Mouse (Mus musculus): ENCODE measurements around the gene H2-Q7.
"Not testable (repeated sequence)": the region's sequence is repeated elsewhere in the genome, so short reads cannot be mapped to it uniquely, and the experiment has no call there.

Gene H2-Q7

GRCm38 (mm10) chr17:35434836-35435235, 4.1 kb upstream of the H2-Q7 start:
- H3K4me1 ChIP-seq (replicated peaks; ENCODE audit: low read depth, low read length), result peaks cover 12% of the 10 kb centered on the region
- H3K4me3 ChIP-seq (replicated peaks; ENCODE audit: low read length); H3K36me3 ChIP-seq (ENCODE audit: insufficient read depth, low read length): not testable (repeated sequence)
- peak; percentile 99 for TF ChIP-seq CTCF (conservative IDR thresholded peaks at IDR 0.05; ENCODE audit: low read length)
- peaks cover 40% of the 10 kb centered on the region for H3K27me3 ChIP-seq (ENCODE audit: insufficient read depth, low read length)
- H3K9me3 ChIP-seq (ENCODE audit: low read length), result peaks cover 21% of the 10 kb centered on the region

GRCm38 (mm10) chr17:35435577-35435976, 3.4 kb upstream of the H2-Q7 start:
- Histone ChIP-seq H3K4me1 (replicated peaks; ENCODE audit: low read depth, low read length) (peaks cover 18% of the 10 kb centered on the region), H3K27me3 (ENCODE audit: insufficient read depth, low read length) (peaks cover 47% of the 10 kb centered on the region), H3K9me3 (ENCODE audit: low read length) (peaks cover 21% of the 10 kb centered on the region)
- not testable (repeated sequence) for H3K4me3 ChIP-seq (replicated peaks; ENCODE audit: low read length); H3K36me3 ChIP-seq (ENCODE audit: insufficient read depth, low read length)

GRCm38 (mm10) chr17:35437386-35437936, 1.5 kb upstream of the H2-Q7 start:
- H3K4me1 ChIP-seq (replicated peaks; ENCODE audit: low read depth, low read length), result peaks cover 18% of the 10 kb centered on the region
- not testable (repeated sequence) for H3K36me3 ChIP-seq (ENCODE audit: insufficient read depth, low read length); H3K4me3 ChIP-seq (replicated peaks; ENCODE audit: low read length)
- H3K27me3 ChIP-seq (ENCODE audit: insufficient read depth, low read length), result peaks cover 51% of the 10 kb centered on the region
- H3K9me3 ChIP-seq (ENCODE audit: low read length), result peaks cover 19% of the 10 kb centered on the region

- H3K4me3 ChIP-seq (replicated peaks; ENCODE audit: low read length), result peak overlapping the region; percentile 78
- H3K4me1 ChIP-seq (replicated peaks; ENCODE audit: low read depth, low read length), result peaks cover 18% of the 10 kb centered on the region
- H3K9me3 ChIP-seq (ENCODE audit: low read length), result peaks cover 19% of the 10 kb centered on the region
- peaks cover 58% of the 10 kb centered on the region for H3K27me3 ChIP-seq (ENCODE audit: insufficient read depth, low read length)
- H3K36me3 ChIP-seq (ENCODE audit: insufficient read depth, low read length), result not testable (repeated sequence)
These were observed 560 bp upstream of the H2-Q7 start for GRCm38 (mm10) chr17:35438395-35438794.

- H3K4me1 ChIP-seq (replicated peaks; ENCODE audit: low read depth, low read length), result peaks cover 18% of the 10 kb centered on the region
- H3K27me3 ChIP-seq (ENCODE audit: insufficient read depth, low read length), result peaks cover 62% of the 10 kb centered on the region
- H3K9me3 ChIP-seq (ENCODE audit: low read length), result peaks cover 19% of the 10 kb centered on the region
- H3K36me3 ChIP-seq (ENCODE audit: insufficient read depth, low read length), result not testable (repeated sequence)
- peak overlapping the region; percentile 78 for H3K4me3 ChIP-seq (replicated peaks; ENCODE audit: low read length)
These were observed 366 bp downstream of the H2-Q7 start for GRCm38 (mm10) chr17:35439295-35439747.

- Histone ChIP-seq H3K27me3 (ENCODE audit: insufficient read depth, low read length) (peaks cover 63% of the 10 kb centered on the region), H3K4me1 (replicated peaks; ENCODE audit: low read depth, low read length) (peaks cover 15% of the 10 kb centered on the region), H3K9me3 (ENCODE audit: low read length) (peaks cover 19% of the 10 kb centered on the region), H3K4me3 (replicated peaks; ENCODE audit: low read length) (peak overlapping the region; percentile 61)
- H3K36me3 ChIP-seq (ENCODE audit: insufficient read depth, low read length), result not testable (repeated sequence)
These were observed 1.1 kb downstream of the H2-Q7 start for GRCm38 (mm10) chr17:35439925-35440645.

- Histone ChIP-seq H3K4me1 (replicated peaks; ENCODE audit: low read depth, low read length) (peaks cover 15% of the 10 kb centered on the region), H3K27me3 (ENCODE audit: insufficient read depth, low read length) (peaks cover 47% of the 10 kb centered on the region), H3K9me3 (ENCODE audit: low read length) (peaks cover 12% of the 10 kb centered on the region)
- H3K36me3 ChIP-seq (ENCODE audit: insufficient read depth, low read length); H3K4me3 ChIP-seq (replicated peaks; ENCODE audit: low read length): not testable (repeated sequence)
These were observed 3.4 kb downstream of the H2-Q7 start for GRCm38 (mm10) chr17:35442376-35442775.

- not testable (repeated sequence) for H3K4me1 ChIP-seq (replicated peaks; ENCODE audit: low read depth, low read length); H3K4me3 ChIP-seq (replicated peaks; ENCODE audit: low read length); H3K36me3 ChIP-seq (ENCODE audit: insufficient read depth, low read length); H3K9me3 ChIP-seq (ENCODE audit: low read length)
- H3K27me3 ChIP-seq (ENCODE audit: insufficient read depth, low read length), result peaks cover 29% of the 10 kb centered on the region
These were observed 5.6 kb downstream of the H2-Q7 start for GRCm38 (mm10) chr17:35444510-35444909.

GRCm38 (mm10) chr17:35458247-35458646, 19.3 kb downstream of the H2-Q7 start:
- not testable (repeated sequence) for H3K9me3 ChIP-seq (ENCODE audit: low read length)

GRCm38 (mm10) chr17:35460513-35461341, 21.8 kb downstream of the H2-Q7 start:
- H3K9me3 ChIP-seq (ENCODE audit: low read length); H3K36me3 ChIP-seq (ENCODE audit: insufficient read depth, low read length); H3K4me1 ChIP-seq (replicated peaks; ENCODE audit: low read depth, low read length): not testable (repeated sequence)

More at GRCm38 (mm10) chr17:35458247-35458646, 19.3 kb downstream of the H2-Q7 start:
- not testable (repeated sequence) for H3K36me3 ChIP-seq (ENCODE audit: insufficient read depth, low read length); H3K4me1 ChIP-seq (replicated peaks; ENCODE audit: low read depth, low read length); H3K27me3 ChIP-seq (ENCODE audit: insufficient read depth, low read length); H3K4me3 ChIP-seq (replicated peaks; ENCODE audit: low read length)

More at GRCm38 (mm10) chr17:35460513-35461341, 21.8 kb downstream of the H2-Q7 start:
- not testable (repeated sequence) for H3K27me3 ChIP-seq (ENCODE audit: insufficient read depth, low read length); H3K4me3 ChIP-seq (replicated peaks; ENCODE audit: low read length)

Measured in E14TG2a.4 (cell line).